Mouse (Mus musculus) olfactory bulb, adult 2 months (tissue): ENCODE data around the gene Guca1b.

Experiments
- CTCF ChIP-seq: fragments of 200-500 bp; IDR thresholded peaks from 2 replicates; pipeline ENCODE4 v1.5.1; 2012; ENCODE audit warnings: low read depth, mild to moderate bottlenecking, low read length, moderate library complexity; ENCODE audit not compliant: insufficient read depth
- POLR2A ChIP-seq: fragments of 200-500 bp; IDR thresholded peaks from 2 replicates; pipeline ENCODE4 v1.6.1; 2012; ENCODE audit warnings: mild to moderate bottlenecking, low read depth, low read length, moderate library complexity; ENCODE audit not compliant: insufficient read depth

GRCm38 (mm10) chr17:47441296-47442051, 56.3 kb downstream of the Guca1b start:
- TF ChIP-seq CTCF (no peak), POLR2A (no peak)
